Mouse (Mus musculus): Measurements from ENCODE around the gene Chst10. TPM values are rescaled to one million over a fixed set of nuclear protein-coding genes. Genes with fewer than 3 reads are reported as not detected.

Gene Chst10
- polyA plus RNA-seq, 2 experiments: 0.07 to 0.09 TPM

GRCm38 (mm10) chr1:38885956-38886355 lies 12.0 kb downstream of the Chst10 start:
- no peak overlapping the region for H3K4me2 ChIP-seq (ENCODE audit: low read depth)
- ATAC-seq (ENCODE audit: insufficient read depth) (no peak), DNase-seq (ENCODE audit: low read depth in 3 of 3, low spot score in 3 of 3) (no peak)
- no peak overlapping the region for H3K27ac ChIP-seq
- no peaks in the 10 kb centered on the region for H3K27me3 ChIP-seq (ENCODE audit: control insufficient read depth, insufficient read depth, low read length)
- no peaks in the 10 kb centered on the region for H3K36me3 ChIP-seq (replicated peaks; ENCODE audit: control insufficient read depth, insufficient read depth, low read depth)
- no peak overlapping the region for H3K4me3 ChIP-seq (ENCODE audit: insufficient read depth in 1 of 2, low read depth in 2 of 2, low read length in 2 of 2)
- H3K9me3 ChIP-seq (ENCODE audit: control insufficient read depth, low read length): no peaks in the 10 kb centered on the region
- 21% methylated on average over 2 of the region's 2 CpGs for WGBS (ENCODE audit: insufficient replicate concordance)
- TF ChIP-seq CTCF (IDR thresholded peaks at IDR 0.05; ENCODE audit: low read depth) (no peak), EP300 (IDR thresholded peaks at IDR 0.05; ENCODE audit: low read depth) (no peak)
- no peaks in the 10 kb centered on the region for H3K4me1 ChIP-seq (replicated peaks; ENCODE audit: control insufficient read depth in 2 of 2, insufficient read depth in 2 of 2, low read length in 1 of 2)
- no peak overlapping the region for H3K9ac ChIP-seq (replicated peaks)

GRCm38 (mm10) chr1:38883766-38884165 lies 14.2 kb downstream of the Chst10 start:
- TF ChIP-seq EP300 (IDR thresholded peaks at IDR 0.05; ENCODE audit: low read depth) (no peak), CTCF (IDR thresholded peaks at IDR 0.05; ENCODE audit: low read depth) (no peak)

GRCm38 (mm10) chr1:38882746-38883145 lies 15.2 kb downstream of the Chst10 start:
- H3K9ac ChIP-seq (replicated peaks): no peak overlapping the region
- H3K27ac ChIP-seq: no peak overlapping the region
- no peak overlapping the region for H3K4me2 ChIP-seq (ENCODE audit: low read depth)
- H3K27me3 ChIP-seq (ENCODE audit: control insufficient read depth, insufficient read depth, low read length): no peaks in the 10 kb centered on the region
- DNase-seq (ENCODE audit: low read depth in 3 of 3, low spot score in 3 of 3) (no peak), ATAC-seq (ENCODE audit: insufficient read depth) (no peak)
- no peaks in the 10 kb centered on the region for H3K4me1 ChIP-seq (replicated peaks; ENCODE audit: control insufficient read depth in 2 of 2, insufficient read depth in 2 of 2, low read length in 1 of 2)
- no peaks in the 10 kb centered on the region for H3K36me3 ChIP-seq (replicated peaks; ENCODE audit: control insufficient read depth, insufficient read depth, low read depth)
- H3K9me3 ChIP-seq (ENCODE audit: control insufficient read depth, low read length): no peaks in the 10 kb centered on the region
- TF ChIP-seq EP300 (IDR thresholded peaks at IDR 0.05; ENCODE audit: low read depth): no peak
- no peak for TF ChIP-seq CTCF (IDR thresholded peaks at IDR 0.05; ENCODE audit: low read depth)
- 65% methylated on average over 4 of the region's 4 CpGs for WGBS (ENCODE audit: insufficient replicate concordance)
- H3K4me3 ChIP-seq (ENCODE audit: insufficient read depth in 1 of 2, low read depth in 2 of 2, low read length in 2 of 2): no peak overlapping the region

More at GRCm38 (mm10) chr1:38883766-38884165, 14.2 kb downstream of the Chst10 start:
- H3K36me3 ChIP-seq (replicated peaks; ENCODE audit: control insufficient read depth, insufficient read depth, low read depth): no peaks in the 10 kb centered on the region
- ATAC-seq (ENCODE audit: insufficient read depth): no peak
- DNase-seq (ENCODE audit: low read depth in 3 of 3, low spot score in 3 of 3): no peak
- no peak overlapping the region for H3K9ac ChIP-seq (replicated peaks)
- no peaks in the 10 kb centered on the region for H3K27me3 ChIP-seq (ENCODE audit: control insufficient read depth, insufficient read depth, low read length)
- 53% methylated on average over 9 of the region's 9 CpGs for WGBS (ENCODE audit: insufficient replicate concordance)
- H3K4me1 ChIP-seq (replicated peaks; ENCODE audit: control insufficient read depth in 2 of 2, insufficient read depth in 2 of 2, low read length in 1 of 2): no peaks in the 10 kb centered on the region
- no peak overlapping the region for H3K27ac ChIP-seq
- no peak overlapping the region for H3K4me2 ChIP-seq (ENCODE audit: low read depth)
- H3K9me3 ChIP-seq (ENCODE audit: control insufficient read depth, low read length): no peaks in the 10 kb centered on the region
- H3K4me3 ChIP-seq (ENCODE audit: insufficient read depth in 1 of 2, low read depth in 2 of 2, low read length in 2 of 2): no peak overlapping the region

GRCm38 (mm10) chr1:38881366-38881765 lies 16.6 kb downstream of the Chst10 start:
- no peaks in the 10 kb centered on the region for H3K36me3 ChIP-seq (replicated peaks; ENCODE audit: control insufficient read depth, insufficient read depth, low read depth)
- no peaks in the 10 kb centered on the region for H3K9me3 ChIP-seq (ENCODE audit: control insufficient read depth, low read length)
- no peaks in the 10 kb centered on the region for H3K27me3 ChIP-seq (ENCODE audit: control insufficient read depth, insufficient read depth, low read length)
- ATAC-seq (ENCODE audit: insufficient read depth) (no peak), DNase-seq (ENCODE audit: low read depth in 3 of 3, low spot score in 3 of 3) (no peak)
- H3K4me2 ChIP-seq (ENCODE audit: low read depth): no peak overlapping the region
- H3K4me1 ChIP-seq (replicated peaks; ENCODE audit: control insufficient read depth in 2 of 2, insufficient read depth in 2 of 2, low read length in 1 of 2): no peaks in the 10 kb centered on the region
- 36% methylated on average over 4 of the region's 4 CpGs for WGBS (ENCODE audit: insufficient replicate concordance)
- TF ChIP-seq EP300 (IDR thresholded peaks at IDR 0.05; ENCODE audit: low read depth) (no peak), CTCF (IDR thresholded peaks at IDR 0.05; ENCODE audit: low read depth) (no peak)
- H3K9ac ChIP-seq (replicated peaks): no peak overlapping the region
- no peak overlapping the region for H3K4me3 ChIP-seq (ENCODE audit: insufficient read depth in 1 of 2, low read depth in 2 of 2, low read length in 2 of 2)
- H3K27ac ChIP-seq: no peak overlapping the region

GRCm38 (mm10) chr1:38876671-38877382 lies 21.1 kb downstream of the Chst10 start:
- no peaks in the 10 kb centered on the region for H3K27me3 ChIP-seq (ENCODE audit: control insufficient read depth, insufficient read depth, low read length)
- no peaks in the 10 kb centered on the region for H3K4me1 ChIP-seq (replicated peaks; ENCODE audit: control insufficient read depth in 2 of 2, insufficient read depth in 2 of 2, low read length in 1 of 2)
- 30% methylated on average over 5 of the region's 5 CpGs for WGBS (ENCODE audit: insufficient replicate concordance)
- no peak overlapping the region for H3K9ac ChIP-seq (replicated peaks)
- no peak for ATAC-seq (ENCODE audit: insufficient read depth)
- H3K27ac ChIP-seq: no peak overlapping the region
- H3K4me3 ChIP-seq (ENCODE audit: insufficient read depth in 1 of 2, low read depth in 2 of 2, low read length in 2 of 2): no peak overlapping the region
- no peak overlapping the region for H3K4me2 ChIP-seq (ENCODE audit: low read depth)
- no peak for TF ChIP-seq EP300 (IDR thresholded peaks at IDR 0.05; ENCODE audit: low read depth)
- no peak for TF ChIP-seq CTCF (IDR thresholded peaks at IDR 0.05; ENCODE audit: low read depth)
- no peaks in the 10 kb centered on the region for H3K36me3 ChIP-seq (replicated peaks; ENCODE audit: control insufficient read depth, insufficient read depth, low read depth)
- no peaks in the 10 kb centered on the region for H3K9me3 ChIP-seq (ENCODE audit: control insufficient read depth, low read length)
- DNase-seq (ENCODE audit: low read depth in 3 of 3, low spot score in 3 of 3): no peak

All from liver, embryonic 14.5 days (tissue).